Mouse (Mus musculus) testis, postnatal 10 days (tissue): ENCODE results near the gene Tpsg1.

Experiments
- DNase-seq: peaks from one replicate; pipeline ENCODE4 v3.0.0; 2021; ENCODE audit warnings: low spot score

The Tpsg1 gene

DNA sequence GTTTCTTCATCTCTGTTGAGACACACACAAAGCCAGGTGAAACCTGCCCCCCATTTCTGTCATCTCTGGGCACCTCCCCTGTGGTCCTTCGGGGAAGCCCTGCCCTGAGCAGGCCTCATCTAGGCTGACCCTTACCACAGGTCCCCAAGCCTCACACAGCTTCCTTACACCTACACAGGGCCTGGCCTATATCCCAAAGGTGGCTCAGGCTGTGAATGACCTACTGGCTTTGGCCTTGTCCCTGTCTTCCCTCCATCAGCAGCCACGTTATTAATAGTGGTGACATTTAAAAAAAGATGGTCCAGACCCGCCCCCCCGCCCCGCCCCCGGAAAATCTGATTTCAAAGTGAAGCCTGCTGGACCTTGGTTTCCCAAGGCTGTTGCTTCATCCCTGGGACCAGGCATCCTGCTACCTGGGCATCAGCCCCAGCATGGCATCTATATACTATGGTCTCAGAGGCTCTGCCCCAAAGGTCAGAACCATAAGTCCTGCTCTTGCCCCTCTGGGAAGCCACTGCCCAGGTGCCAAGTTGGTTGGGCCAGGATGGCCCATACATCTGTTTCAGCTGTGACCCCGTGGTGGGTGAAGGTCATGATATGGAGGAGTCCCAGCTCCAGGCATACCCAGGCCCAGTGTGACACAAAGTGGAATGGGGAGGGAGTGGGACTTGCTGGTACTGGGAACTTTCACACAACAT, 39.4 kb downstream of the Tpsg1 start:
- DNase-seq = no peak

DNA sequence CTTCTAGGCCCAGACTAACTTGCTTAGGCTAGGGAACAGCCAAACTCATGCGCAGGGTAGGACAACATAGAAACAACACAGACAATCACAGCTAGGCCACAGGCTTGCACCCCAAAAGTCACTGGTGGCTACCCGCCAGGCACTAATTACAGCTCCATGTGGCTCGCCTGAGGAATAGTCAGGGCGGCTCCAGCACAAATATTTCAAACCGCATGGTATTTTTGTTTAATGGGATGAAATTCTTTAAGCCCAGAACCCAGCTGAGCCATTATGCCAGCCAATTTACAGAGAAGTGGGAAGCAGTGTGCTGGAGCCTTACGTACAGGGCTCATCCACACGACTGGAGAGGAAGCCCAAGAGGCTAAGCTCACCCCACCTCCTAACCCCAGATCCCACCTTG, 40.5 kb downstream of the Tpsg1 start:
- DNase-seq = no peak

DNA sequence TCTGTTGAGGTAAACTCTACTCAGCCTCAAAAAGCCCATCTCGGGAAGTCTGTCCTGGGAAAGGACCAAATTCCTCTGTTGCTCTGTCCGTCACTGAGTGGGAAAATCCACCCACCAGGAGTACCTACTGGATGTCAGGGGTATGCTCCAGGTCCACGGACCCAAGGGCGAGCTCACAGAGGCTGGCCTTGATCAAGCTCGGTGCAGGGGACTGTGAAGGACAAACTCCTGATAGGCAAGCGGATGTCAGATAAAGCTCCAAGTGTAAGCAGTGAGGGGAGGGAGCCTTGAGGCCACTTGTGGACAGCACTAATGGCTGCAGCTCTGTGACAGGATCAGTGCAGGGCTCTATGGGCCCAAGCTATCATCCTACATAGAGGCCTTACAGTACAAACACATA, 41.1 kb downstream of the Tpsg1 start:
- DNase-seq = no peak

DNA sequence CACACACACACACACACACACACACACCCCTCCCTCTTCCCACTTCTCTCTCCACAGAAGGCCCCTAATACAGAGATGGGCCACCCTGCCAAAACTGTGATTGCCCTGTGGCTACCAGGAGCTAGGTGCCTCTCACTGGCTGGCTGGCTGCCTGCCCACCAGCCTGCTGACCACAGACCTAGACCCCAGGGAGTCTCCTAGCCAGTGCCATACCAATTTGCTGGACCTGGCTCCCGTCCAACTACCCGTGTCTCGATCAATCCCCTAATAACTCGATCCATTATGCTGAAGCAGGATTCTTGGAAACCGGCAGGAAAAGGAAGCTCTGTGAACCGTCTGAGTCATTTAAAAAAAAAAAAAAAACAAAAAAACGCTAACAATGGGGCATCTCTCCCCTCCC, 41.7 kb downstream of the Tpsg1 start:
- DNase-seq = no peak

DNA sequence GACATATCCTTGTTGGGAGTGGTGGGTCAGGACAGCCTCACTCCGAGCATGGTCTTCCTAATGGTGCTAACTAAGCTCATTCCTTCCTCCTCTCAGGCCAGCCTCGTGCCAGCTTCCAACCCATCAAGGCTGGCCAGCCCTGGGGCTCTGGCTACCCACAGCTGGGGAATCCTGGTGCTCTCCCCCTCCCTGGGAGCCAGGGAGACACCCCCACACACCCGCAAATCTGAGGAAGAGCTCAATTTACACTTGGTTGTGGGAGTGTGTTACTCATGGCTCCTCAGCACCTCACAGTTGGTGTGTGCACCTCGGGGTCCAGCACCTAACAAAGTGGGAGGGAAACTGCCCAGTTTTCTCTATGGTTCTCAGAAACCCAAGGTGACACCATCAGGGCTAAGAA, 42.2 kb downstream of the Tpsg1 start:
- no peak for DNase-seq

DNA sequence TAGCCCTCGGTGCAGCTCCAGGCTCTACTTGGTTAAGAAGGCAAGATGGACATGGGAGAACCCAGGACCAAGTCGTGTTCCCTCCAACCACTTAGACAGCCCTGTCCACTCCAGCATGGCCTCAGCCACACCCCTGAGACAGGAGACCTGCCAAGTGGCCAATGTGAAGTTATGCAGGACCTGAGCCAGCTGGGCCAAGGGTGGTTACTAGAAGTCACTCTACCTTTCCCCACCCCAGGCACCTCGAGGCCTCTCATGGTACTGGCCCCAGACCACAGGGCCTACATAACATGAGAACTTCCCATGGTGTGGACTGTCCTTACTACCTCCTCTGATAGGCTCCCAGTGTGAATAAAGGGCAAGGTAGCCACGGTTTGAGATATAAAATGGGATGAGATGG, 45.1 kb downstream of the Tpsg1 start:
- no peak for DNase-seq

DNA sequence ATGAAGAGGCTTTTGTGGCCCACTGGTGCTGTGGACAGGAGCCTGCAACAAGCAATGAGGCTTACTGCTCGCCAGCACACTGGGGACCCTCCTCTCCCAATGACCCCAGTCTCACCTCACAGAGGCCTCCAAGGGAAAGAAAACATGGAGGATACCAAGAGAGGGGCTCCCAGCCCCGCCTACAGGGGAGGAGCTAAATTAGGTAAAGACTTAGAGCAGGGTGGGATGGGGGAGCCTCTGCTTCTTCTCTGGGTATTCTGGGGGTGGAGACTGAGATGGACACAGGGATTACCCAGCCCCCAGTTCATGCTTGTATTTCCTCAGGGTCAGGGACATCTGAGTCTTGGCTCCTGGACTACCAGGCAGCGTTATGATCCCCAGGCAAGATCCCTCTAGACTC, 45.8 kb downstream of the Tpsg1 start:
- DNase-seq = no peak

DNA sequence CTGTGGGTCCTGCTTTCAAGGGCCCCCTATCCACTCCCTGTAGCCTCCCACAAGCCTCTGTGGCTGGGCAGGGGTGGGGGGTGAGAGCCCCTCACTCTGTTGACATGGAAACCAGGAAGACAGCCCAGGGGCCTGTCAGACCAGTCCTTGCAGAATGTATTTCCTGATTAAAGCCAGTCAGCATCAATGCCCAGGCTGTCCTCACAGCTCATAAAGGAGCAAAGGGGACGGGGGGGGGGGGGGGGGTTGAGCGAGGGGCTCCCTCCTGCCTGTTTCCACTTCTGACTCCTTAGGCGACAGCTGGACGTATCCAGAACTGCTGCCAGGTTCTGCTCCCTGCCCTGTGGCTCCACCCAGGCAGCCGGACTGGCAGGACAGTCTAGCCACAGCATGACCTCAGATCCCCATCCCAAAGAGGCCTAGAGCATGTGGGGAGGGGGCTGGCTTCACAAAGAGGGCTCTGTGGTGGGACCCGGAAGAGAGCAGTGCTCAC, 46.4 kb downstream of the Tpsg1 start:
- no peak for DNase-seq

DNA sequence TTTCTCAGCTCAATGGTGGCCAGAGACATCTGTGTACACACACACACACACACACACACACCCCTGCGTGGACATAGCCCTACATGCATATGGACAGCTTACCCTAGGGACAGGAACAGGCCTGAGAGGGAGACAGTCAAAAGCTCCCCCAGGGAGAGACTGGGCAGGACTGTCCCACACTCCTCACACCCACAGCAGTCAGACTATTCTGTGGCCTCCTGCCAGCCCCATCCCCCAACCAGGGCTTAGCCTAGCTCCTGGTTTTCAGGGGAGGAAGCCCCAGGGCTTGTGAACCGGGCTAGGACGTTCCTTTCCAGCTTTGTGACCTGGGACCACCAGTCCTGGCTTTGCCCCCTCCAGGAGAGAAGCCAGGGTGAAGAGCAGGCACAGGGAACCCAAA, 47.1 kb downstream of the Tpsg1 start:
- no peak for DNase-seq

DNA sequence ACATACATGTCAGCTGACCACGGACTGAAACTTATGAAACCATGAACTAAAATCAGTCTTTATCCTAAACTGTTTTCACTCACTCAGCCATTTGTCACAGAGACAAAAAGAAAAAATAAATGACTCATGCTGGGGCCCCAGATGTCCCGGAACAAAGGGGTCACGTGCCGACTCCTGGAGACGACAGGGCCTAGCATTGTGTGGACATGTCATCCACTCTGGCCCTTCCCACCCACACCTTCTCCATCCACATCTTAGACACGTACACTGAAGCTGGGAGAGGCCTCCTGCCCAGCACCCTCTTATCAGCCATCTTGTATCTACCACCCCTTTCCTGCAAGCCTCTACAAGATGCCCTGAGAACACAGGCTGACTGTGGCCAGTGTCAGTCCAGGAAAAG, 48.9 kb downstream of the Tpsg1 start:
- DNase-seq = no peak

DNA sequence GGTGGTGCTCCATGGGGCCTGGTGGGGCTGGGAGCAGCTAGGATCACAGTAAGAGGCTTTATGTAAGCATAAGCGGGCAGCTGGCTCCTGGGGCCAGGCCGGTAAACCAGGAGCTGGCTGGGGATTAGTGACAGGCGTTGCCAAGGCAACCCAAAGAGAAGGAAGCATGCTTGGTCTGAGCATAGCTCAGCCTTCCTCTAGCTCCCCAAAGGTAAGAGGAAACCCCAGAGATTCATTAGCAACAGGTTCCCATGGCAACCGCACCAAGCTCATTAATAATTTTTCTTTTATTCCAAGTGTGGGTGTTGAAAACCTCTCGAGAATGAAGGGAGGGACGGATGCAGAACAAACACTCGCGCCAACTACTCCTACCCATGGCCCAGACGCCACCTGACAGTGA, 49.9 kb downstream of the Tpsg1 start:
- DNase-seq = no peak

DNA sequence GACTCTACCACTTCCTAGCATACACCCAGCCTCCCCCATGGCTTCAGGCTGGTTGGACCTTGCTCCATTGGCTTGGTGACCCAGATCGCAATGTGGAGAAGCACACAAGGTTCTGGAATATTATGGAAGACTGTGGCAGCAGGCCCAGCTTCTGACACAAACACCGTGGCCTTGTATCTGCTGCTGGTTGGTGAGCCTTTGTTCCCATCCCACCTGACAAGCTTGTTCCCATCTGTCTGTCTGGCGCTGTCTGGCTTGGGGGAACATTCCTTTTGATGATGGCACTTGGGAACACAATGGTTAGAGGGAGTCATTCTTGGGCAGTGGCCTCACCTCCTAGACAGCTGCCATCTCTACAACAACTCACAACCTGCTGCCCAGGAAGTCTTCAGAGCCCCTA, 51.9 kb downstream of the Tpsg1 start:
- no peak for DNase-seq
